In the genomic region with DNA sequence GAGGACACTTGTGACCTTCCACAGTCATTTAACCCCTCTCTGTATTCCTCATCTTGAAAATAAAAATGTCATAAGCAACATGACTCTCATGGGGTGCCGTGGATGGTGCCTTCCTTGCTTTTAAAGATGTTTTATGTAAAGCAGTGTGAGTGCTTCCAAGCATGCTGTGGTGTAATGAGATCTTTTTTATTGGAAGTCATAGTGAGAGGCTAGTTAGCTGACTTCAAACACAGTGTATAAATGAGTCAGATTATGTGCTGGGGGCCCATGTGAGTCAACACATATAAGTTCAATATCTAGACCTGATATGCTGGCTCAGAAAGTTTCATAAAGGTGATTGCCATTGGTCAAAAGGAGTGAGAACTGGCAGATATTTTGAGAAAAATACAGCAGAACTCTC, we compare ENCODE assay signal across 16 mouse cellular contexts.
"Had no signal": no experiment of that assay in that cellular context is flagged by ENCODE, and none has a peak within 500 bp of the region (broad histone marks: within the 10 kb centered on the region; RNA-seq: fewer than 3 reads in every experiment).

No protein-coding gene starts in this region.

- H3K27me3 ChIP-seq: midbrain, embryonic 12.5 days; neural tube, embryonic 13.5 days; stomach, embryonic 15.5 days had no signal

- H3K9me3 ChIP-seq: midbrain, embryonic 10.5 days; neural tube, embryonic 13.5 days; stomach, embryonic 15.5 days had no signal

- H3K4me1 ChIP-seq: midbrain, embryonic 10.5 days; midbrain, embryonic 12.5 days; stomach, embryonic 15.5 days had no signal

- DNase-seq: lung, adult 18-20 months; lung, embryonic 14.5 days; lung, postnatal 10 days; lung, postnatal 4 days; midbrain, embryonic 14.5 days; right cerebral cortex, postnatal 14 days; thymus, adult 2 months; thymus, postnatal 25 days; thymus, postnatal 4 days had no signal

- H3K27ac ChIP-seq: midbrain, embryonic 10.5 days; midbrain, embryonic 12.5 days; neural tube, embryonic 13.5 days; stomach, embryonic 15.5 days; stomach, postnatal 0 days had no signal

- H3K9ac ChIP-seq: lung, embryonic 14.5 days; midbrain, embryonic 12.5 days; neural tube, embryonic 13.5 days; stomach, embryonic 15.5 days had no signal

- H3K4me3 ChIP-seq: midbrain, embryonic 10.5 days; midbrain, embryonic 12.5 days; myocyte; neural tube, embryonic 13.5 days; stomach, embryonic 15.5 days had no signal

- H3K4me2 ChIP-seq: lung, embryonic 14.5 days; midbrain, embryonic 12.5 days; neural tube, embryonic 13.5 days; stomach, embryonic 15.5 days had no signal

- ATAC-seq: midbrain, embryonic 16.5 days had no signal

- H3K36me3 ChIP-seq: midbrain, embryonic 10.5 days; midbrain, embryonic 12.5 days; neural tube, embryonic 13.5 days; stomach, embryonic 15.5 days had no signal
